Mouse (Mus musculus): ENCODE results near the gene Tbc1d22b.

Tbc1d22b gene

GRCm38 (mm10) chr17:29540426-29540825, 9.2 kb upstream of the Tbc1d22b start:
- DNase-seq (ENCODE audit: low read depth, low spot score) = no peak

GRCm38 (mm10) chr17:29541419-29541818, 8.2 kb upstream of the Tbc1d22b start:
- DNase-seq (ENCODE audit: low read depth, low spot score) = peak; percentile 18

DNA sequence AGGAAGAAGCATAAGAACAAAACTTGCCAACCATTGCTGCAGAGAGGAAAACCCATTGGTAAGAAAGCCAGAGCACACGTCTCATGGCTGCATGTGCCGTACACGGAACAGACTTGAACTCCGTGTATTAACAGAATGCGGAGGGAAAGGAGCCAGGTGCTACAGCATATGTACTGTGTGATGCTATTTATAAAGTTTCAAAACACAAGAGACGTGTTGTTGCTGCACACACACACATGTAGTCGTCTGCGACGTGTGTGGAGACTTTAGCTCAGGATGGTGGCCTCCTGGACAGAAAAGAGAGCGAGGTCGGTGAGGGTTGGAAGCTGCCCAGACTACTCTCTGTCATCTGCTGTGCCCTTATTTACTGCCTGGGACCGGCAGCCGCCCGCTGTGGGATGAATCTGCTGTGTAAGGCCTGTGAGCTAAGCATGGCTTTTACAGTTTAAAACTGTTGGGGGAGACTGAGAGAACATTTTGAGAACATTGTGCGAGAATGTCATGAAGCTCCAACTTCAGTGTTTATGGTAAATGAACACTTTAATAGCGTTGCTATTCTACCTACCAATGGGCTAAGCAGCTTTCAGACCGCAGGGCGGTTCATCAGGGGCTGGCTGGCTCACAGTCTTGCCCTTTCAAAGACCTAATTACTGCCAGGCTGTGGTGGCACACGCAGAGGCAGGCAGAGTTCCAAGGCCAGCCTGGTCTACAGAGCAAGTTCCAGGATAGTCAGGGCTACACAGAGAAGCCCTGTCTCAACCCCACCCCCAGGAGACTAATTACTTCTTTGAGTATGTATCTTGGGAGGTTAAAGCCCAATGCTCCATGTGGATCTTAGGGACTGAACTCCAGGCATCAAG, 6.5 kb upstream of the Tbc1d22b start:
- no peak for DNase-seq (ENCODE audit: low read depth, low spot score)

GRCm38 (mm10) chr17:29544064-29544463, 5.5 kb upstream of the Tbc1d22b start:
- DNase-seq (ENCODE audit: low read depth, low spot score) = no peak

DNA sequence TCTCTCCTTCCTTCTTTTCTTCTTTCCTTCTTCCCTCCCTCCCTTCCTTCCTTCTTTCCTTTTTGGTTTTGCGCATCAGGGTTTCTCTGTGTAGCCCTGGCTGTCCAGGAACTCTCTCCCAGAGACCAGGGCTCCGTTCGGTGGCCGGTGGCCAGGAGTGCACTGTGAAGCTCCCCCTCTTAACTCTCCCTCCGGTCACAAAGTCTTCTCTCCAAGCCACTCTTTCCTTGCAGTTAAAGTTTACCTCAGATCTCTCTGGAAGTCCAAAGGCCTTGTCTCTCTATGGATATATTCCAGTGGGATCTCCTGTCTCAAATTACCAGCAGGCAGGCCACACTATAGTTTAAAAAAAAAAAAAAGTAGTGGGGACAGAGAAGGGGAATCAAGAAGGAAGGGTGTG, 4.3 kb upstream of the Tbc1d22b start:
- DNase-seq (ENCODE audit: low read depth, low spot score) = no peak

GRCm38 (mm10) chr17:29548494-29548893, 1.1 kb upstream of the Tbc1d22b start:
- no peak for DNase-seq (ENCODE audit: low read depth, low spot score)

GRCm38 (mm10) chr17:29548994-29549393, 591 bp upstream of the Tbc1d22b start:
- no peak for DNase-seq (ENCODE audit: low read depth, low spot score)

DNA sequence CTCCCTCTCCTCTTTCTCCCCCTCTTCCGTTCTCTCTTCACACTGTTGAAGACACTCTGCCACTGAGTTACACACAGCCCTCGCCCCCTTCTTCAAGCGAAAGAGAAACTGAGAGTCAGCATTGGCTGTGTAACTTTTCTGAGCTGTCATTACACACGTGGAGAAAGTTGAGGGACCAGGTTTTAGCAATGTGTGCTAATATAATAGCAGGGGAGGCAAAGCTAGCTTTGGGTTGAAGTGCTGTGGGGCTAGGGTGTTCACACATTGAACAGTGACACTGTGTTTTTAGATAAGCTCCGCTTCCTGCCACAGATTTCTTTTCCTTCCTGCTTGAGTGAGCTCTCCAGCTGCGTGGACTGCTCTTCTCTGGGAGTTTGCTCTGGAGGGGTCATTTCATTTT, 1.4 kb downstream of the Tbc1d22b start:
- no peak for DNase-seq (ENCODE audit: low read depth, low spot score)

GRCm38 (mm10) chr17:29552162-29552732, 2.7 kb downstream of the Tbc1d22b start, which contains the start of gene Tmem217:
Tmem217 (minus strand) TSS chr17:29552385.
- no peak for DNase-seq (ENCODE audit: low read depth, low spot score)

DNA sequence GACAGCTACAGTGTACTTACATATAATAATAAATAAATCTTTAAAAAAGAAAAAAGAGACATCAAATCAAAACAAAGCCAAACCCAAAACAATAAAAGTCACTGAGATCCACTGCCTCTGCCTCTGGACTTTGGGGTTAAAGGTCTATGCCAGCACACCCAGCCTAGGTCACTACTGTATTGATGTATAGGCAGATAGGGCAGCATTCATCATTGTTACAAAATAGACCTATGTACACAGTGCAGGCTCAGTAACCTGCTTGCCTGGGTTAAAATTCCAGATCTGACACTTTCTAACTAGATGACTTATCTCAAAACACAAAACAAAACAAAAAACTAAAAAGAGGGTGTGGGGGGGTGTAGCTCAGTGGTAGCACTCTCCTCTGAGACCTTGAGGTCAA, 4.6 kb downstream of the Tbc1d22b start:
- no peak for DNase-seq (ENCODE audit: low read depth, low spot score)

- DNase-seq (ENCODE audit: low read depth, low spot score) = no peak
These were observed 6.9 kb downstream of the Tbc1d22b start for GRCm38 (mm10) chr17:29556456-29556855.

- no peak for DNase-seq (ENCODE audit: low read depth, low spot score)
These were observed 7.3 kb downstream of the Tbc1d22b start for GRCm38 (mm10) chr17:29556893-29557292.

DNA sequence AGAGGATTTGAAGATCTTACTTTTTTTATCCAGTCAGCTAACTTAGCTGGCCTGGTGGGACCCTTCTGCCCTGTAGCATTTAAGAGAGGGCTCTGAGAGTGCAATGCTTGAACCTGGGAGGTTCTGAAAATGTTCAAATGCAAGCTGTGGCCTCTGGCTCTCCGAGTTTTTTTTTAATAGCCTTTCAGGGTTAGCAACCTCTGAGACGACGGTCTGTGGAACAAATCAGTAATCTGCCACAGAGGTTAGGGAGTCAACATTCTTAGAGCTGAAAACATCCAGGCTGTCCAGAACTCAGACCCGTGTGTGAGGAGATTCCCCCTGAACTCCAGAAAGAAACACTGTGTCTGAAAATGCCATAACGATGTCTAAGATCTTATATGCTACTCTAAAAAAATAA, 8.9 kb downstream of the Tbc1d22b start:
- no peak for DNase-seq (ENCODE audit: low read depth, low spot score)

- DNase-seq (ENCODE audit: low read depth, low spot score) = no peak
These were observed 15.9 kb downstream of the Tbc1d22b start for GRCm38 (mm10) chr17:29565521-29565920.

GRCm38 (mm10) chr17:29568435-29568834, 18.9 kb downstream of the Tbc1d22b start:
- no peak for DNase-seq (ENCODE audit: low read depth, low spot score)

GRCm38 (mm10) chr17:29569831-29570230, 20.2 kb downstream of the Tbc1d22b start:
- no peak for DNase-seq (ENCODE audit: low read depth, low spot score)

- DNase-seq (ENCODE audit: low read depth, low spot score) = no peak
These were observed 30.1 kb downstream of the Tbc1d22b start for GRCm38 (mm10) chr17:29579579-29580126.

DNA sequence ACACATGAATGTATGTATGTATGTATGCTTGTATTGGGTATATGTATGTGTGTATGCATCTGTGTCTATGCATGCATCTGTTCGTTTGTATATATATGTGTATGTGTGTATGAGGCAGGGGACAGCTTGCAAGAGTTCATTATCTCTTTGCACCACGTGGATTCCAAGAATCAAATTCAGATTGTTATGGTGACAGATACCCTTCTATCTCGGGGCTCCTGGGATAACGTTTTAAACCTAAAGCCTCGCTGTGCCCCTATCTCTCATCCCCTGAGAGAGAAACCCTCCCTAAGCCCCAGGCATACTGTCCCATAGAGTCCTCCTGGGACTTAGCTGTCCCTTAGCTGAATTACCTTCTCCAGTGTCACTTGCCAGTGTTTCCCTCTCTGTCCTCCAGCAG, 34.0 kb downstream of the Tbc1d22b start:
- DNase-seq (ENCODE audit: low read depth, low spot score) = no peak

DNA sequence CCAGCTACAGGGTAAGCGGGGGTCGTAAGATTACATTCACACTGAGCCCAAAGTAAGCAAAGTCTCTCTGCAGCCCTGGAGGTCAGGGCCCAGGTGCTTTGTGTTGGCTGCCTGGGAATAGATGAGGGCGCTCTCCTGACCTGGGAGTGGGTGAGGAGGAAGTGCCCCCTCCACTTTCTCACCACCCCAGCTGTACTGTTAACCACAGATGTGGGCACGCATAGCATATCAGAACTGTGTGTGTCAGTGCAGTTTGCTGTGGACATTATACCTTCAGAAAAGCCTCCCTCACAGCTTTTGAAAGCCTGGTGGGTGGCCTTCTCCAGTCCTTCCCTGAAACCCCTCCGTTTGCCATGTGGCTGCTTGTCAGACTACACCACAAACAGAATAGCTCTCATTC, 34.7 kb downstream of the Tbc1d22b start:
- DNase-seq (ENCODE audit: low read depth, low spot score) = no peak

DNA sequence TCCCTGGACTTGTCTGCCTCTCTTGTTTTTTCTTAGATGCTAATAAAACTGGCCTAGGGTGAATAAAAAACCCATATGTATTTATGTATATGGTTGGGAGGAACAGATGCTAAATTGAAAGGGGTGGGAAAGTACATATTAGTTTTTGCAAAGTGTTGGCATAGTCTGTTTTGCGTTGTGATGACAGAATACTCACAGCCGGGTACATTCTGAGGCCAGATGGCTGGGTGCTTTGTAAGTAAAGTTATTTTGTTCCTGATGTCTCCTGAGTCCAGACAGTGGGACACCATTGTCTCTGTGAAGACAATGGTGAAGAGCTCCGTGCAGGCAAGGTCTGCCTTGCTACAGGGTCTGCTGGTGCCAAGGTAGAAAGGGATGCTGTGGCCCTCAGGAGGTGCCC, 35.2 kb downstream of the Tbc1d22b start:
- no peak for DNase-seq (ENCODE audit: low read depth, low spot score)

DNA sequence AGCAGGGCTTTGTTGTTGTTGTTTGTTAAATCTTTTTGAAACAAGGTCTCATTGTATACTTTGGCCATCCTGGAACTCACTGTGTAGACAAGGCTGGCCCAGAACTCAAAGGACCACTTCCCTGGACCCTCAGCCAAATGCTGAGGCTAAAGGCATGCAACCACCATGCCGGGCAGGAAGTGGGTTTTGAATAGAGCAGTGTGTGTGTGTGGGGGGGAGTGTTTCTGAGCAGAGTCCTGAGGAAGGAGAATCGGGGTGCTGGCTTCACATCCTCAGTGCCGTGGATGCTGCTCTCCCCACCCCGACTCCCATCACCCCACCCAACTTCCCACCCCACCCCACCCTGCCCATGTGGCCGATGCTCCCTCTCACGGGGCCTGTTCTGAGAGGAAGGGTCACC, 35.9 kb downstream of the Tbc1d22b start:
- no peak for DNase-seq (ENCODE audit: low read depth, low spot score)

DNA sequence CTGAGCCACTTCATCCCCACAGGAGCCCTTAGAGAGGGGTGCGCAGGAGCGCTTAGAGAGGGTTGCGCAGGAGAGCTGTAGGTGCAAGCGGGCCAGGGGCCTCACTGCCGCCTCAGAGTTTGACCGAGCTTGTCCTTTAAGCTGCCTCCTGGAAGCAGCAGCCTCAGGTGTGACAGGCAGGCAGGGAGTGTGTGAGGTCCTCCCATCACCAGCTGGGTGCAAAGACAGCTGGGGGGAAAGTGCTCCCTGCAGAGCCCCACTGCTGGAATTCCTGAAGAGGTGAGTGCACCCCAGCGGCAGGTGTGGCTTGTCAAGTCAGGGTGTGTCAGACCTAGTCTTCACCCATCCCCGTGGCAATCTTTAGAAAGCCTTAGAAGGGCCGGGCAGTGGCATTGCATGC, 37.3 kb downstream of the Tbc1d22b start:
- DNase-seq (ENCODE audit: low read depth, low spot score) = no peak

Measured in ZHBTc4 (cell line).